Mouse (Mus musculus) kidney, postnatal 14 days (tissue): ENCODE results near the gene Glis1.
A peak's percentile ranks its signal among the peaks of the same experiment; 100 is the strongest.

Source experiments
- DNase-seq: peaks from one replicate; pipeline ENCODE4 v3.0.0; 2022; ENCODE audit warnings: mixed read lengths

Gene Glis1

DNA sequence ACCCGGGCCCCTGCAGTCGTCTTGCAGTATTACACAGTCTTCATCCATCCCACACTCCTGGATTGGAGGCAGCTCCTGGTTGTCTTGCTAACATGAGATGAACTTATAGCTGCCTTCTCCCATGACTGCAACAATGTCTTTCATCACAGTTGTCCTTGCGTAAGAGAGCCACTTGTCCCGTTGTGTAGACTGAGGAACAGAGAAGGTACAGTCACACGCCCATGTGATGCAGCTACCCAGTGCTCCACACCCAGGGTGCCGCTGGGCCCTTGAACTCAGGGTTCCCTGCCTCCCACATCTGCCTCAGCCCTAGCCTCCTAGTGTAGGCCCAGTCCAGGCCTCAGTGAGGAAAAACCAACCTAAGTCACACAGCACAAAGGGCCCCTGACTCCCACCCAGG, 201.7 kb downstream of the Glis1 start:
- DNase-seq = no peak

DNA sequence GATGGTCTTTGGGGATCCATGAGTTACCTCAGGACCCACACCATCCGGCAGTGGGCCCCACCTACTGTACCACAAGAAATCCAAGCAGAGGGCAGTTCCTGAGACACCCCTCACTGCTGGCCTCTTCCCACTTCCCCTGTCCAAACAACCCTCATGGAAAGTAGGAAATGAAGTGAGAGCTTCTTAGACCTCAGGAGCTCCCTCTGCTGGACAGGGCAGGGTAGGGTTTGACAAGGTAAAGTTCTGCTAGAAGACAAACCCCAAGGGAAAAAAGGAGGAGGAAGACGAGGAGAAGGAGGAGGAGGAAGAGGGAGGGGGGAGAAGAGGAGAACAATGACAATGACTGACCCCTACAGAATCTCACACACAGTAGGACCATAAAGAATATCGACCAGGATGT, 203.3 kb downstream of the Glis1 start:
- DNase-seq = peak; percentile 42

DNA sequence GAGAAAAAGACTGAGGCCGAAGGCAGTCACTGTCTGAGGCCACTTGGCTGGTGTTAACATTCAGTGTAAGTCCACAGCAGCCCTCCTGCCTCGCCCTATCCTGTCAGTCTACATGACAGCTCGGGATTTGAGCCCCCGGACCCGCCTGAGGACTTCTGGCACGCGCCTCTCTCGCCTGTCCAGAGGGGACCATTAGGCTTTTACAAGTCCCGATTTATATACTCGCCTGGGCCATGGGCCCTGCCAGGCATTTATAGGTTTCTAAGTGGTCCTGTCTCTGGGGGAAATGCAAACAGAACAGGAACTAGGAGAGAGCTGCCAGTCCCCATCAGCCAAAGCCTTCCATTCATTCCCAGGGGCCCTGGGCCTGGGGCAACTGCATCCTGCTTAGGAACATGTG, 203.9 kb downstream of the Glis1 start:
- no peak for DNase-seq

DNA sequence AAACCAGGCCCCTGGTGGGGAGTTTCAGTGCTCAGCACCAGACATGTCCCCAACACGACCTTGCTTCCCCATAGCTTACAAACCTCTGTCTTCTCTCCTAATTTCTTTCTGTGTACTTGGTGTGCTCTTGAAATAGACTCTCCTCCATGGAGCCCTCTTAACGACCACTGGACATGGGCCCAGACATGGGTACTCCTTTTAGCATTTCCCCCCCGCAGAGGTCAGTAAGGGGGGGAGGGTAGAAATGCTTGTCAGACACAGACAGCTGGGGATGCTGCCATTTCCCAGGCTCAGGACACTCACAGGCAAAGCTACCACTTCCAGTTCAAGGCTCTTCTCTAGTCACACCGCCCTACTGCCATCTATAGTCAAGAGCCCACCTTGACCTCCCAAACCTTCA, 207.2 kb downstream of the Glis1 start:
- DNase-seq = peak; percentile 62

DNA sequence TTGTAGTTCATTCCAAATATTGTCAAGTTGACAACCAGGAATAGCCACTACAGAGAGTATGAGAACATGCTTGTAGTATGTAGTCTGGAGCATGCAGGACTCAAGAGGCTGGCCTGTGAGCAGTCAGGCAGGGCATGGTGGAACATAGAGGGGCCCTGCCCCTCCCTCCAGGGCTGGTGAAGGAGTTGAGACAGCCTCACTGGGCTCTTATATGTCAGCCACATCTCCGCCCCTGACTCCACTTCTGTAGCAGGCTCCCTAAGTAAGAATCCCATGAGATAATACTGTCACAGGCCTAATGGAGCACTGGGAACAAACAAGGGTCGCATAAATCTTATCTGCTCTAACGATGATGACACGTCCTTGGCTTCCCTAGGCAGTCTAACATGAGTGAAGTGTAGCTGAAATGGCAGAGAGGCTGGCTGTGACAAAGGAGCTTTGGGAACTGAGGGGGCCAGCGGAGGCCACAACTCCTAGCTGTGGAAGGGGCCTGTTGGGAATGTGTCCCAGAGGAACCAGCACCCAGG, 214.6 kb downstream of the Glis1 start:
- DNase-seq = peak; percentile 21

DNA sequence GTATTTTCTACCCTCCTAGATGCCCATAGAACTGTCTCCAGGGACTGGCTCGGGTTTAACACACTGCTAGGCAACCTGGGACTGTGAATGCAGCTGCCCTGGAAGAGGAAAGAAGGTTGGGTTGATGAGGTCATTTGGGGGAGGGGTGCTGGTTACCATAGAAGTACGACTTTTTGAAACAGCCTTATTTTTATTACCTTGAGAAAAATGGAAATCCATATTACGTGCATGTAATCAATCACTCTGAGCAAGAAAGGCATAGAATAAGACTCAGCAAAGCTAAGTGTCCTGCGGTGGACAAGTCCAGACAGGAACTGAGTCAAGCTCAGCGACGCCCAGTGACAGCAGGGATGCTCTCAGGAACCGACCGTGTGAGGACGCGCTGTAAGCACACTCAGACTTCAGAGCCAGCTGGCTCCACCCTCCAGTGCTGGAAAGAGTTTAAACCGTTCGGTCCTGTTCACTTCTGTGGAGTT, 216.7 kb downstream of the Glis1 start:
- no peak for DNase-seq

DNA sequence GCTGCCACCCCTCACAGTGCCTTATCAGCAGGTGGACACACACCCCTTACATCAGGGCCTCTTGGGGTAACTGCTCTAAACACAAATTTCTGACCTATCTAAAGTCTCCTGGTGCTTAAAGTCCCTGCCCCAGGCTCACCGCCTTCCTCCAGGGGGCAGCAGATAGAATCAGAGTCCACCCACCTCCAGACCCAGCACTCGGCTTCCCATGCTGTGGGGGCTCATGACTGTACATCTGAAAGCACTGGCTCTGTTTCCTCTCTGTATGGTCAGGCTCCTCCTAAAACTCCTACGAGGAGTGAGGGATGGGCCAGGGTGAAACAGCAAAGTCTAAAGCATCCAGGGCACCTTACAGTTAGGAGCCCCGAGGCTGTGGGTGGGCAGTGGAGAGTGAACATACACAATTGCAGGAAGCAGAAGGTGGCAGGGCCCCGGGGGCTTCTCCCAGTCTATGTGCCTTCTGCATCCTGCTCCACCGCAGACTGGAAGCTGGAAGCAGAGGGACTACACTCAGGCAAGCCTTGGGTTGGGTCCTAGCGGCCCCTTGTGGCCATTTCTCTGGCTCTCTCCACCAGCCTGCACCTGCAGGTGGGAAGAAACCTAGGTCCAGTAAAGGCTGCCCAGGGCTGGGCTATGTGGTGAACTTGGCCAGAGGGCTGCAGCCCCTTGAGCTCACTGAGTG, 218.3 kb downstream of the Glis1 start:
- peak; percentile 86 for DNase-seq

DNA sequence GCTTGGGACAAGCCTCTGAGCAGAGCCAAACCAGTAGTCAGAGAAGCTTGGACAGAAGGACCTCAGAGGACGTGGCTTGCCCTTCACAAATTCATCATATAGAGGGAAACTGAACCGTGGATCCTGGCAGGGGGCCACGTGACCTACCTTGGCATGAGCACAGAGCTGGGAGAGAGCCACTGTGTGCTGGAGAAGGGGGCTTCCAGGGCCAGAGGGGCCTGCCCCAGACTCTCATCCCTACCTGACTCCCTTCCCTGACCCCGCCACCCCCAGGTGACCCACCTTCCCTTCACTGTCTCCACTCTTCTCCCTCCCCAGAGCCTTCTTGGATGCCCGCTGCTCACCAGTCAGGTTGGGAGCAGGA, 218.9 kb downstream of the Glis1 start:
- no peak for DNase-seq

DNA sequence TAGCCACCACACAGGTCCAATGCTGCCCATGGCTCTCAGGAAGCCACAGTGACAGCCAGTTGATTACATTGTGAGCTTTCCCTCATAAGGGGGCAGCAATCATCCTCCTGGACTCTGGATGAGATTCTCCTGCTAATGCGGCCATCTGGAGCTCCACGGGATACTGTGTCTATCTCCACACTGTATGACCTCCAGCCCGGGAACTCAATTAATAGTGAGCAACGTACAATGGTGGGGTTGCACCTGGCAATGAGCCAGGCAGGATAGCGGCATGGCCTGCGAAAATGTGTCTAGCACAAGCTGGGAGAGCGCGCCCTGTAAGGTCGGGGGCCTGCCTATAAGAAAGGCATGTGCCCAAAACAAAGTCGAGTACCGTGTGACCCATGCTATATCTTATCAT, 226.3 kb downstream of the Glis1 start:
- DNase-seq = no peak

DNA sequence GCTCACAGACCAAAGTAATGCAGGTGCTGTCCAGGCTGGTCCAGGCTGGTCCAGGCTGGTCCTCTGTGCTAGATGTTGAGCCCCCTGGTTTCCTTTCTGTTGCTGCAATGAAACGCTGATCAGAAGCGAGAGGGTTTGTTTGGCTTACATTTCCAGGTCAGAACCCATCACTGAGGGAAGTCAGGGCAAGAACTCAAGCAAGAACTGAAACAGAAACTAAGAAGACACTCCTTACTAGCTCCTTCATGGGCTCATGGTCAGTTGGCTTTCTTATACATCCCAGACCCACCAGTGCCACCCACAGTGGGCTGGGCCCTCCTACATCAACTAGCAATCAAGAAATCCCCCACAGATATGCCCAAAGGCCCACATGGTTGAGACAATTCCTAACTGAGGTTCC, 234.1 kb downstream of the Glis1 start:
- no peak for DNase-seq

DNA sequence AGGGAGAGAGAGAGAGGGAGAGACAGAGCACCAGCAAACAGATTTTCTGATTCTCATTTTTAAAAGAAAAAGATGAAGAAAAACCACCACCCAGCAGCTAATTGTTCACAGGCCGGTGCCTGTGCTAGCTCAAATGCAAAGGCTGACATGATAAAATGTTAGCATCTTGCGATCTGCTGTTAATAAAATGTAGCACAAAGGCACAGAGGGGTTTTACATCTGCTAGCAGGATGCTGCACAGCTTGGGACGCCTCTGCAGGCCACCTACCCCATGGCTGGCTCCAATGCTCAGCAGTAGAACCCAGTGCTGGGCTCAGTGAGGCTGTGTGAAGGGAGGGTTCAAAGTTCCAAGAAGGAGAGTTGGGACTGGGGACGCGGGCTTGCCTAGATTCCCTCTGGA, 236.3 kb downstream of the Glis1 start:
- DNase-seq = no peak

DNA sequence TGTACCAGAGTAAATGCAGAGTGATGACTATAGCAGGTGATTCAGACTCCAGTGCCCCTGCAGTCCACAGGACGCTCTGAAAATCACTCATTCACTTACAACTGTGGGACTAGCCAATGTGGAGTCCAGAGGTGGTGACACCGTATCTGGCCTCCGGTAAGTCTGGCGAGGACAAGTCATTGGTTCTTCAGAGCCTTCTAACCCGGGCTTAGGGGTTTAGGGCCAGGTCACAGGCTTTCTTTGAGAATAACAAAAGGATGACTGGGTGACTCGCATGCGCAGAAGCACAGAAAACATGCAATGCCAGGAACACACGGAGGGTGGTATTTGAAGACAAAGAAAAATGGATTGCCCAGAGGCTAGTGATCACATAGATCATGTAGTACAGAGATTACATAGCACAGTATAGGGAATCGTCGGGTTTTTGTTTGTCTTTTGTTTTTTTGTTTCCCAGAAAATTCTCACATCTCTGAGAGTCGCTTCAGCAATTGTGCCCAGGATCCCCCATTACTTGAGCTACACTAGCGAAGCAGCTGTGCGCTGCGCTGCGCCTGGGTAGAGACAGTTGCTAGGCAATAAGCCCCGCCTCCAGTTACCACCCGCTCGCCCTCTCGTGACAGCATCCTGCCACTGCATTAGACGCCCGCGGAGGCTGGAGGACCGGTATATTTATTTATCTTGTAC, 239.4 kb downstream of the Glis1 start:
- DNase-seq = peak; percentile 83

DNA sequence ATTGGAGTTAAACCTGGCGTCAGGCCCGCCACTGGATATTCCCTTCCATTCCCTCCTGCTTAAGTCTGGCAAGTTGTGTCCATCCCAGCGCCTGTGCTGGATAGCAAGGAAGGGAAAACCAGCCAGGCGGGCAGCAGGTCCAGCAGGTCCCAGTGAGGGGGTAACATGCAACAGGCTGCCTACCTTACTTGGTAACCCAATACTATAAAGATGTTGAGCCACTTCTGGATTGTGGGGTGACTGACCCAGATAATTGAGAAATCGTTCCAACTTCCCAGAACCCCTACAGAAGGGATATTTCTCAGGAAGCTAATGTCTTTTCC, 239.9 kb downstream of the Glis1 start:
- no peak for DNase-seq

DNA sequence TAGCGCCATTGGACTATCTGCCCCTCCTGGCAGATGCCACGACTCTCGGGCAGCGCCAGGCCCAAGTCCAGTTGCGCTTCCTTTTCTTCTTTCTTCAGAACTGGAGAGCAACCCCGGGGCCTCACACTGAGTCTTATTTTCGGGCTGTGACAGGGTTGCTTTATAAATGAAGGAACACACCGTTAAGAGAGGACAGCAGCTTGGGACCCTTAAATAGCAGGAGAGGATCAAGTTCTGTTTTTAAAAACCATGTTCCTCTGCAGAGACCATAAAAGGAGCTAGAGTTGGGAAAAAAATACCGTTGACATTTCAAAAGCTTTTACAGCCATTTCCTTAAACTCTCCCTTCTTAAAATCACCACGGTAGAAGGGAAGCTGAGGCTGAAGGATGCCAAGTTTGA, 241.3 kb downstream of the Glis1 start:
- no peak for DNase-seq

DNA sequence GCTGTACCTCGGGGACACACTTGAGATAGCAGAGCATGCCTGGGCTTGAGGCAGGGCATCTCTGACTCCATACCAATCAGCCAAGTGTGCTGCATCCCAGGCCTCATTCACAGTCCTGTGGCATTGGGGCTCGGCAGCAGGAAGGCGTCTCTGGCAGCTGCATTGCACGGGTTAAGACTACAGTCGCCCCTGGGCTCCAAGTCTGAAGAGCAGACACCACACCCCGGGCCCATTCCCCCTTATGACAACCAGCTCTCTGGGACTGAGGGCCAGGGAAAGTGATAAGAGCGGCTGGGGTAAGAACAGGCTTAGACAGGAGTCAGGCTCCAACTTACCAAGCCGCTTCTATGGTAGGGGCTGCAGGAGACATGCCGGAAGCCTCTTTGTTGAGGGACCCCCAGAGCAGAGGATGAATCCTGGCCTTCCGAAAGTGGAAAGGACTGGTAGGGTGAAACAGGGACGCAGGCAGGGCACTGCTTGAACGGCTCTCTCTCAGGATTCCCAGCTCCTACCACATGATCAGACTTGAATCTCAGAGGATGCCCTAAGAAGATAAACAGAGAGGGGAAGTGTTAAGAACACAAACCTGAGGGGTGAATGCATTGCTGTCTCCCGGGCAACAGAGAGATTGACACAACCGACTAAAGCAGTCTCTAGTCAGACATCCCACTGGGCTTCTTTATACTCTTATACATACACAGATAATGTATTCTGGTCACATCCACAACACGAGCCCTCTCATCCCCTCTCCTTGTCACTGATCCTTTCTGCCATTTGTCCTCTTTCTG, 246.1 kb downstream of the Glis1 start:
- DNase-seq = no peak

DNA sequence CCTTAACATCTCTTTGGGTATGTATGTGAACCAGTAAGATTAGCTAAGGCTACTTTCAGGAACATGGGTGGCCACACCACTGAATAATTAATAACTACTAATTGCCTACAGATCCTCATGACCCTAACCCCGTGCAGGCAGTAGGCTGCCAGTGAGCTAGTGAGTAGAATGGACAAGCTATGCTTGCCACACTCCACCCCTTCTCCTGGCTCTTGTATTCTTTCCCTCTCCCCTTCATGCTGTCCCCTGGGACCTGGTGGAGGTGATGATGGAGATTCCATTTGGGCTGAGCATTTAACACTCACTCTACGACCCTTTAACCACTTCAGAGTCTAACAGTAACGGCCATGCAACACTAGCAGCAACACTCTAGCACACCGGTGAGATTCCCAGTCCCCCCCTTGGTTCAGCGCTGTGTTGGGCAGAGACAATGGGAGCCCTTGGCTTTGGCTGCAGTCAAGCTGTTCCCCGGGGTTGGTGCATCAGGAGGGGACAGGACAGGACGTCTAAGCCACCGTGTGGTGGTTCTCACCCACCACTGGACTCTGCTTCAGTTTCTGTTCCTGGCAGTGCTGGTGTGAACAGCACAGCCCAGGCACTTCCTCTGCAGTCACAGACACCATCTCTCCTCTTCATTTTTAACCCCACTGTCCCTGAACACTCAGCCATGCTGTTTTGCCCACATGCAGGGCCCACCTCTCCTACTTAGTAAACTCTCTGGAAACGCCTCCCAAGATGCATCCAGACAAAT, 246.9 kb downstream of the Glis1 start:
- no peak for DNase-seq

DNA sequence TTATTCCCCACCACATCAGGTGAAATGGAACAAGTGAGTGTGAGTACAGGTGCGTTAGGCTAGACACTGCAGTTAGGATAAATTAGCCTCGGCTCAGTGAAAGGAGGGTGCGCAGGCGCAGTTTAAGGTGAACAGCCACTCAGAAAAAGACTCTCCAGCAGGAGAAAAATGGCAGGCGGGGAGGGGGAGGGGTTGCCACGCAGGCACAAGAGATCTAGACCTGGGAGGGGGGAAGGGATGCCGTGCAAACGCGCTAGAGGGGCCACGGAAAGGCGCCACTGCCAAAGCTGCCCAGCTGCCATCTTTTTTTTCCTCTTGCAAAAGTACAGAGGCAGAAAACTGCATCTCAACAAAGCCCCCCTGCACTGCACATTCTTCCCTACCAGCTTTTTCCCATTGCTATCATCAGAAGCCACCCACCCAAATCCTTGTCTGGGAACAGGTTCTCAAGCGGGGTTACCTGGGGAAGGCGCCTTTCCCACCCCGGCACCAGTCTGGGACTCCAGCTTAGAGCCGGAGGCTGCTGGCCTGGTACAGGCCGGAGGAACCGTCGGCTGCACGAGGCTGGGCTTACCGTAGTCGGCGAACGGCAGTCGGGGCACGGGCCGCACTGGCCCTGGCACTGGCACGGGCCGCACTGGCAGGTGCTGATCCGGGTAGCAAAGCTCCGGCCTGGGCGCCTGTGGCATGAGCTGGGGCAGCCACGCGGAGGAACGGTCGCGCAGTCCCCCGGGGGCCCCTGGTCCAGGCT, 248.8 kb downstream of the Glis1 start:
- DNase-seq = no peak

DNA sequence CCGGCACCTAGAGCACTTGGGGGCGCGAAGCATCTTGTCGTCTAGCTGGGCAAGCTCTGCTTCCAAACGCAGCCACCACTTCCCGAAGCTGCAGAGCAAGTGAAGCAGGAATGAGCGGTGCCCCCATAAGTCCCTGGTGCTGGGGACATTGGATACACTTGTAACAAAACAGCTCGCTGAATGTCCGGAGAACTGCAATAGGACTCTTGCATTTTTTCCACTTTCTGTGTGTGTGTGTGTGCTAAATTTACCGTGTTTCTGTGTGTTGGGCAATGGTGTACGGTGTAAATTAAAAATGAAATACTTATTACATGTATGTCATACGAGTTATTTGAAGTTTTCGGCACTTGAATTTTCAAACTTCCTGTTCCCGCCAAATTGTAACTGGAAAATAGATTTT, 249.7 kb downstream of the Glis1 start, which contains the start of gene Dmrtb1:
Dmrtb1 (minus strand) TSS at position 101 of the 400 bp plus-strand sequence.
- no peak for DNase-seq
